Mouse (Mus musculus) cortical plate, adult 2 months (tissue): ENCODE results near the gene Cysrt1.

Experiments used
- CTCF ChIP-seq: fragments of 200-500 bp; IDR thresholded peaks from 2 replicates; pipeline ENCODE4 v1.5.1; 2011; ENCODE audit warnings: mild to moderate bottlenecking, control low read depth, low read length; ENCODE audit not compliant: insufficient read depth; ENCODE audit errors: extremely low read depth
- POLR2A ChIP-seq: fragments of 200-500 bp; IDR thresholded peaks from 2 replicates; pipeline ENCODE4 v1.6.1; 2011; ENCODE audit warnings: mild to moderate bottlenecking, low read length, control low read depth; ENCODE audit not compliant: insufficient read depth; ENCODE audit errors: extremely low read depth

GRCm38 (mm10) chr2:25244144-25244543 lies 1.9 kb upstream of the Cysrt1 start:
- TF ChIP-seq CTCF (no peak), POLR2A (no peak)
